Mouse (Mus musculus): ENCODE measurements around the gene Dtx2.

Gene Dtx2

GRCm38 (mm10) chr5:135994725-135995687, at the start of gene Dtx2:
Gene Dtx2, plus strand, starts transcription at chr5:135994800.
- DNase-seq: peak; percentile 92 to 94

GRCm38 (mm10) chr5:135945916-135946408, 48.6 kb upstream of the Dtx2 start:
- peak in 1 of 2 experiments; percentile 54 for DNase-seq

- no peak for DNase-seq
These were observed 48.0 kb upstream of the Dtx2 start for GRCm38 (mm10) chr5:135946621-135947020.

GRCm38 (mm10) chr5:135950710-135951412, 43.7 kb upstream of the Dtx2 start:
- DNase-seq: no peak

GRCm38 (mm10) chr5:135951660-135952059, 42.9 kb upstream of the Dtx2 start:
- DNase-seq: no peak

- no peak for DNase-seq
These were observed 41.8 kb upstream of the Dtx2 start for GRCm38 (mm10) chr5:135952830-135953229.

GRCm38 (mm10) chr5:135956300-135957206, 38.0 kb upstream of the Dtx2 start:
- DNase-seq: no peak

GRCm38 (mm10) chr5:135957207-135957974, 37.2 kb upstream of the Dtx2 start:
- peak; percentile 88 to 89 for DNase-seq

- no peak for DNase-seq
These were observed 36.2 kb upstream of the Dtx2 start for GRCm38 (mm10) chr5:135958367-135958766.

- no peak for DNase-seq
These were observed 34.7 kb upstream of the Dtx2 start for GRCm38 (mm10) chr5:135959911-135960310.

- DNase-seq: no peak
These were observed 33.5 kb upstream of the Dtx2 start for GRCm38 (mm10) chr5:135960909-135961635.

GRCm38 (mm10) chr5:135962125-135962491, 32.5 kb upstream of the Dtx2 start:
- DNase-seq: no peak

GRCm38 (mm10) chr5:135962492-135963279, 31.9 kb upstream of the Dtx2 start:
- DNase-seq: peak; percentile 98 to 99

- DNase-seq: no peak
These were observed 31.3 kb upstream of the Dtx2 start for GRCm38 (mm10) chr5:135963280-135963627.

- DNase-seq: peak; percentile 55 to 71
These were observed 29.1 kb upstream of the Dtx2 start for GRCm38 (mm10) chr5:135965501-135965930.

- DNase-seq: peak in 1 of 2 experiments; percentile 58
These were observed 27.7 kb upstream of the Dtx2 start for GRCm38 (mm10) chr5:135966866-135967265.

GRCm38 (mm10) chr5:135968781-135969180, 25.8 kb upstream of the Dtx2 start:
- DNase-seq: peak; percentile 66 to 84

GRCm38 (mm10) chr5:135970247-135970646, 24.4 kb upstream of the Dtx2 start:
- no peak for DNase-seq

GRCm38 (mm10) chr5:135971876-135972275, 22.7 kb upstream of the Dtx2 start:
- DNase-seq: no peak

GRCm38 (mm10) chr5:135974365-135974764, 20.2 kb upstream of the Dtx2 start, which contains the start of gene Ssc4d:
Gene Ssc4d, minus strand, starts transcription at chr5:135974531.
- no peak for DNase-seq
